Mouse (Mus musculus) embryo, embryonic 10.5 days (tissue): ENCODE data around the gene 1810024B03Rik.
"Not testable (repeated sequence)": the region's sequence is repeated elsewhere in the genome, so short reads cannot be mapped to it uniquely, and the experiment has no call there.

ENCODE experiments used
- DNase-seq: peaks from one replicate; pipeline ENCODE4 v3.0.0-alpha.2; 2015; ENCODE audit warnings: low spot score

Gene 1810024B03Rik

GRCm38 (mm10) chr2:127207547-127208451 is at the start of gene 1810024B03Rik, which contains the start of gene Snrnp200:
Gene 1810024B03Rik, minus strand, starts transcription at chr2:127208280.
Gene Snrnp200, plus strand, starts transcription at chr2:127208386.
- peak; percentile 99 for DNase-seq

GRCm38 (mm10) chr2:127255294-127255693 is 47.2 kb upstream of the 1810024B03Rik start:
- no peak for DNase-seq

- DNase-seq = no peak
Observed at GRCm38 (mm10) chr2:127254604-127255134, 46.6 kb upstream of the 1810024B03Rik start.

- no peak for DNase-seq
Observed at GRCm38 (mm10) chr2:127252787-127253186, 44.7 kb upstream of the 1810024B03Rik start.

GRCm38 (mm10) chr2:127251880-127252527 is 43.9 kb upstream of the 1810024B03Rik start:
- no peak for DNase-seq

- no peak for DNase-seq
Observed at GRCm38 (mm10) chr2:127251457-127251856, 43.4 kb upstream of the 1810024B03Rik start.

GRCm38 (mm10) chr2:127250291-127251008 is 42.4 kb upstream of the 1810024B03Rik start:
- no peak for DNase-seq

GRCm38 (mm10) chr2:127248334-127249004 is 40.4 kb upstream of the 1810024B03Rik start:
- peak; percentile 57 for DNase-seq

- DNase-seq = peak; percentile 99
Observed at GRCm38 (mm10) chr2:127247592-127248333, 39.7 kb upstream of the 1810024B03Rik start, which contains the start of the genes Ciao1 and Tmem127. Gene Ciao1, minus strand, starts transcription at chr2:127247816. Gene Tmem127, plus strand, starts transcription at chr2:127247908.

- DNase-seq = no peak
Observed at GRCm38 (mm10) chr2:127240065-127240464, 32.0 kb upstream of the 1810024B03Rik start.

GRCm38 (mm10) chr2:127237897-127238610 is 30.0 kb upstream of the 1810024B03Rik start:
- DNase-seq = no peak

GRCm38 (mm10) chr2:127225261-127225660 is 17.2 kb upstream of the 1810024B03Rik start:
- DNase-seq = no peak

- no peak for DNase-seq
Observed at GRCm38 (mm10) chr2:127217746-127218145, 9.7 kb upstream of the 1810024B03Rik start.

- DNase-seq = no peak
Observed at GRCm38 (mm10) chr2:127210701-127211100, 2.6 kb upstream of the 1810024B03Rik start.

- DNase-seq = no peak
Observed at GRCm38 (mm10) chr2:127208452-127208769, 331 bp upstream of the 1810024B03Rik start.

GRCm38 (mm10) chr2:127206916-127207315 is 1.2 kb downstream of the 1810024B03Rik start:
- DNase-seq = no peak

- DNase-seq = not testable (repeated sequence)
Observed at GRCm38 (mm10) chr2:127205936-127206335, 2.1 kb downstream of the 1810024B03Rik start.

- DNase-seq = peak; percentile 82
Observed at GRCm38 (mm10) chr2:127204932-127205331, 3.1 kb downstream of the 1810024B03Rik start.

GRCm38 (mm10) chr2:127189574-127189973 is 18.5 kb downstream of the 1810024B03Rik start:
- DNase-seq = no peak
